Mouse (Mus musculus): Measurements from ENCODE around the gene Sptb. TPM values are rescaled to one million over a fixed set of nuclear protein-coding genes. Genes with fewer than 3 reads are reported as not detected.

Sptb gene
- total RNA-seq, 2 experiments from 2014 or later, result 18.7 to 59.4 TPM

- no peak for DNase-seq
Measured at GRCm38 (mm10) chr12:76576061-76576460, 134.3 kb downstream of the Sptb start.

- no peak for DNase-seq
Measured at GRCm38 (mm10) chr12:76574815-76575214, 135.5 kb downstream of the Sptb start.

- no peak for DNase-seq
Measured at GRCm38 (mm10) chr12:76573381-76573780, 137.0 kb downstream of the Sptb start.

GRCm38 (mm10) chr12:76572261-76573251, 137.8 kb downstream of the Sptb start:
- DNase-seq, result no peak

- no peak for DNase-seq
Measured at GRCm38 (mm10) chr12:76571266-76571665, 139.1 kb downstream of the Sptb start.

- no peak for DNase-seq
Measured at GRCm38 (mm10) chr12:76570221-76570940, 140.0 kb downstream of the Sptb start.

- no peak for DNase-seq
Measured at GRCm38 (mm10) chr12:76566284-76566683, 144.1 kb downstream of the Sptb start.

GRCm38 (mm10) chr12:76562196-76562595, 148.2 kb downstream of the Sptb start:
- peak; percentile 55 to 64 for DNase-seq

- no peak for DNase-seq
Measured at GRCm38 (mm10) chr12:76558206-76558605, 152.1 kb downstream of the Sptb start.

- no peak for DNase-seq
Measured at GRCm38 (mm10) chr12:76556745-76557389, 153.5 kb downstream of the Sptb start.

- DNase-seq, result peak in 1 of 2 experiments; percentile 56
Measured at GRCm38 (mm10) chr12:76556187-76556586, 154.2 kb downstream of the Sptb start.

- DNase-seq, result no peak
Measured at GRCm38 (mm10) chr12:76554871-76555386, 155.4 kb downstream of the Sptb start.

GRCm38 (mm10) chr12:76554392-76554791, 156.0 kb downstream of the Sptb start:
- DNase-seq, result peak in 1 of 2 experiments; percentile 42

GRCm38 (mm10) chr12:76553917-76554316, 156.4 kb downstream of the Sptb start:
- no peak for DNase-seq

- DNase-seq, result no peak
Measured at GRCm38 (mm10) chr12:76552958-76553357, 157.4 kb downstream of the Sptb start.

GRCm38 (mm10) chr12:76552321-76552720, 158.0 kb downstream of the Sptb start:
- peak; percentile 82 for DNase-seq

- no peak for DNase-seq
Measured at GRCm38 (mm10) chr12:76549203-76549602, 161.1 kb downstream of the Sptb start.

GRCm38 (mm10) chr12:76548082-76548423, 162.3 kb downstream of the Sptb start:
- no peak for DNase-seq

GRCm38 (mm10) chr12:76547409-76548081, 162.8 kb downstream of the Sptb start:
- no peak for DNase-seq

- DNase-seq, result peak in 1 of 2 experiments; percentile 59
Measured at GRCm38 (mm10) chr12:76546383-76547276, 163.7 kb downstream of the Sptb start.
